Mouse (Mus musculus) adrenal gland, postnatal 10 days (tissue): Measurements from ENCODE around the gene Krtap19-4. TPM values are rescaled to one million over a fixed set of nuclear protein-coding genes. Genes with fewer than 3 reads are reported as not detected.

ENCODE experiments used
- DNase-seq: peaks from one replicate; pipeline ENCODE4 v3.0.0; 2021; ENCODE audit warnings: mixed read lengths
- long read RNA-seq, 2 experiments: library from polyadenylated mRNA; stranded (forward); transcript quantifications; one replicate each; pipeline ENCODE4 v2.0.0; 2021
- total RNA-seq, 2 experiments: library from RNA; stranded (reverse); gene quantifications; 2 replicates each; pipeline ENCODE4 v1.2.3; 2021

Krtap19-4 gene
- not detected for total RNA-seq
- long read RNA-seq, experiment 1 = 0 reads
- long read RNA-seq, experiment 2 = 0 reads

GRCm38 (mm10) chr16:88884989-88885388 is at the start of gene Krtap19-4:
Gene Krtap19-4, minus strand, starts transcription at chr16:88885089.
- no peak for DNase-seq

DNA sequence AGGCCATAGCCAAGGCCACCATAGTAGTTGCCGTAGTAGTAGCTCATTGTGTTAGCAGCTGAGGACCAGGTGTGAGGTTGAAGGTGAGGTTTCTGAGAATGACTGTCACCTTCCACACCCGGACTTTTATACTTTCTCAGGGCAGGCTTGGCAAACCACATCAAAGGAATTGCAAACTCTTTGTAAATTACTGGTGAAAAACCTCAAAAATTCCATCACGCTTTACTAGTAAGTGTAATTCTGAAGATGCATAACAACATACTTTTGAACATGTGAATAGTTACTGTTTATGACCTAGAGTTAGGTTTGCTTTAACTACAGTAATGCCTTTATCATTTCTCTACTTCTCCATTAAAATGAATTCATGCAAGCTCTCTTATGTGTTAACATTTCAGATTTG is 47.3 kb upstream of the Krtap19-4 start, which contains the start of gene Krtap19-9b:
TSS of gene Krtap19-9b (minus strand) at position 101 of the 400 bp plus-strand sequence.
- no peak for DNase-seq

DNA sequence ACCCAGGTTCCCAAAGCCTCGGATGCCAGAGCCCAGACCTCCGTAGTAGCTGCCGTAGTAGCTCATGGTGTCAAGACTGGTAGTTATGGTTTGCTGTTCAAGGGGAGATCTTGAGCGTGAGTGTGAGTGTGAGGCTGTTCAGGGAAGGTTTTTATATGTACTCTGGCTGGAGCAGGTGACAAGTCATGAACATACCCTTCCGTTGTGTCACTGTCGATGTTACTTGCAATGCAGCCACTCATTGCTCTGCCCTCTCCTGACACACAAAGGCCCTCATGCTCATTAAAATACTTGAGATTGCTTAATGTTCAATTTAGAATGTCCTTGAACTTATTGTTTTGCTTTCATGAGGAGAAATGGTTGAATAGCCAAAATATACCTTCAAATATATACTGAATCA is 11.5 kb upstream of the Krtap19-4 start, which contains the start of gene Krtap19-5:
TSS of gene Krtap19-5 (minus strand) at position 101 of the 400 bp plus-strand sequence.
- DNase-seq = no peak

DNA sequence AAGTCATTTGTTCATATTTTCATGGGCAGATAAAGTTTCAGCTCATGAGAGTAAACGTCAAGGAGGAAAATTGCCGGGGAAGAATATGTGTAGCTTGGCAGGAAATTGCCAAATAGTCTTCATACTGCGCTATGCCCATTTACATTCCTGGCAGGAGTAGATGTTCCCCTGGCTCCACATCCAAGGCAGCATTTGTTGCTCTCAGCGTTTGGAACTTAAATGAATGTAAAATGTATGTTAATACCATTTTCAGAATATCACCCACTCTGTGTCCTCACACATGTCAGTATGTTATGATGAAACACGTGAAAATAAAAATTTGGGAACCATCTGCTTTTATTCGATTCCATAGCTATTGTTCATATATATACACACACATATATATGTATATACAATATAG is 2.0 kb upstream of the Krtap19-4 start:
- no peak for DNase-seq

DNA sequence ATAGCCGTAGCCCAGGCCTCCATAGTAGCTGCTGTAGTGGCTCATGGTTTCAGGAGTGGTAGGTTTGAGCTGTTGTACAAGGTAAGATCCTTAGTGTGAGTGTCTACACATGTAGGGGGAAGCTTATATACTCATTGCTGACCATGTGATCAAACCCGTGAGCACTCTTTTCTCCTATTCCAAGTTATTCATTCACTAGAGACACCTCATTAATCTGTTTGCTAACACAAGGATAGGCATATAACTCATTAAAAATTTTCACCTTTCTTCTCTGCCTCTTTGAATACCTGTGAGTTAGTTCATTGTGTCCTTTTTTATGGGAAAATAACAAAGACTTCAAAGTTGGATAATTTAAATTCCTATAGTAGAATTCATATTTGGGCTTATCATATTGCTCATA is 7.0 kb downstream of the Krtap19-4 start, which contains the start of gene Krtap19-3:
TSS of gene Krtap19-3 (minus strand) at position 101 of the 400 bp plus-strand sequence.
- DNase-seq = no peak

- DNase-seq = no peak
Observed at GRCm38 (mm10) chr16:88874169-88874568, 10.7 kb downstream of the Krtap19-4 start, which contains the start of gene Krtap19-2. Gene Krtap19-2, minus strand, starts transcription at chr16:88874269.

DNA sequence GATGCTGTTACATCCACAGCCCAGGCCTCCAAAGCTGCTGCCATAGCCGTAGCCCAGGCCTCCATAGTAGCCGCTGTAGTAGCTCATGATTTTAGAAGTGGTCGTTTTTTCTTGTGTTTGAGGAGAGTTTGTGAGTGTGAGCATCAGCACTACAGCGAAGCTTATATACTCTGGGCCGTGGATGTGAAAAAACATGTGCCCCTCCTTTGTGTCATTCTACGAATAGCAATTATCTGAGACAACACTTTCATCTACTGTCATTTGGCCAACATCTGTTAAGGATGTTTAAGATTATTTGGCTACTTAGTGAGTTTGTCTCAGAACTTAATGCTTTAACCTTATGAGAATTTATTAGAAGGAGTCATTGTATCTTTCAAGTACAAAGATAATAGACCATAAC is 15.6 kb downstream of the Krtap19-4 start, which contains the start of gene Krtap19-1:
TSS of gene Krtap19-1 (minus strand) at position 101 of the 400 bp plus-strand sequence.
- no peak for DNase-seq

- DNase-seq = no peak
Observed at GRCm38 (mm10) chr16:88864887-88865407, 19.9 kb downstream of the Krtap19-4 start.

GRCm38 (mm10) chr16:88851450-88851849 is 33.4 kb downstream of the Krtap19-4 start:
- peak; percentile 18 for DNase-seq

GRCm38 (mm10) chr16:88848558-88848957 is 36.3 kb downstream of the Krtap19-4 start:
- DNase-seq = no peak

GRCm38 (mm10) chr16:88847363-88847762 is 37.5 kb downstream of the Krtap19-4 start:
- DNase-seq = no peak

Other genes starting within 250 kb of the Krtap19-4 start
- not detected for gene Krtap26-1, start 237.3 kb downstream of the Krtap19-4 start, total RNA-seq
- gene Krtap27-1, start 213.4 kb downstream of the Krtap19-4 start, total RNA-seq = not detected
- gene 2310061N02Rik, start 177.1 kb downstream of the Krtap19-4 start, total RNA-seq = not detected
- not detected for gene Krtap13-1, start 156.2 kb downstream of the Krtap19-4 start, total RNA-seq
- gene Krtap13, start 133.5 kb downstream of the Krtap19-4 start, total RNA-seq = not detected
- not detected for gene 2310034C09Rik, start 126.2 kb downstream of the Krtap19-4 start, total RNA-seq
- gene 2310057N15Rik, start 110.9 kb downstream of the Krtap19-4 start, total RNA-seq = not detected
- gene Gm5965, start 107.2 kb downstream of the Krtap19-4 start, total RNA-seq = not detected
- gene Gm20741, start 72.9 kb downstream of the Krtap19-4 start, total RNA-seq = not detected
- not detected for gene Krtap15, start 64.9 kb downstream of the Krtap19-4 start, total RNA-seq
- not detected for gene Krtap14, start 58.9 kb downstream of the Krtap19-4 start, total RNA-seq
- not detected for gene Krtap19-1, start 15.7 kb downstream of the Krtap19-4 start, total RNA-seq
- not detected for gene Krtap19-2, start 10.8 kb downstream of the Krtap19-4 start, total RNA-seq
- gene Krtap19-3, start 7.1 kb downstream of the Krtap19-4 start, total RNA-seq = not detected
- not detected for gene Krtap19-5, start 11.4 kb upstream of the Krtap19-4 start, total RNA-seq
- not detected for gene Krtap19-9b, start 47.2 kb upstream of the Krtap19-4 start, total RNA-seq
- gene Krtap16-3, start 77.8 kb upstream of the Krtap19-4 start, total RNA-seq = not detected
- gene Krtap22-2, start 125.7 kb upstream of the Krtap19-4 start, total RNA-seq = not detected
- gene Gm10229, start 130.2 kb upstream of the Krtap19-4 start, total RNA-seq = not detected
- not detected for gene Krtap6-1, start 146.6 kb upstream of the Krtap19-4 start, total RNA-seq
- not detected for gene Gm10228, start 156.4 kb upstream of the Krtap19-4 start, total RNA-seq
- not detected for gene Krtap6-5, start 162.8 kb upstream of the Krtap19-4 start, total RNA-seq
- not detected for gene 1110025L11Rik, start 178.9 kb upstream of the Krtap19-4 start, total RNA-seq
- not detected for gene Krtap6-3, start 198.9 kb upstream of the Krtap19-4 start, total RNA-seq